Mouse (Mus musculus): ENCODE measurements around the gene Btbd35f29. TPM values are rescaled to one million over a fixed set of nuclear protein-coding genes. Genes with fewer than 3 reads are reported as not detected.

Gene Btbd35f29
- polyA plus RNA-seq (2015; fragmentation: Nextera tagmentation; extraction: Ambion mirVana): not detected in 2 replicates

DNA sequence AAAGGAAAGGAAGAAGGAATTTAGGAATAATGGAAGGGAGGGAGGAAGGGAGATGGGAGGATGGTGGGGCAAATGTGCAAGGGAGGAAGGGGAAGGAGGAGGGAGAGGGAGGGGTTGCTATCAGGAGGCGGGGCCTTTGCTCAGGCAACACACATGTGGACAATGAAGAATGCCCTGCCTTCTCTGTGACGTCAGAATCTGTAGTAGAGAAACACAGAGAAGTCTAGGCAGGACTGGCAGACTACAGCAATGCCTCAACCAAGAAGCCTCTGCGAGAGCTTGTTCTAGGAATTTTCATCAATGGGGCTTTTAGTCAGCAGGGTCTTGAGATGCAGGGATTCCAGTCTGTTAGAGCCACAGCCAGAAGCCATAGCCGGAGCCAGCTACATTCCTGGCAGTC lies at the start of gene Btbd35f29:
Btbd35f29 (plus strand) TSS at position 301 of the 400 bp plus-strand sequence.

Other genes with a start within 250 kb of the Btbd35f29 start
- gene Spin2f, start 136.2 kb downstream of the Btbd35f29 start, polyA plus RNA-seq (2015; fragmentation: Nextera tagmentation; extraction: Ambion mirVana): not detected in 2 replicates
- gene Btbd35f26, start 218.8 kb downstream of the Btbd35f29 start, polyA plus RNA-seq (2015; fragmentation: Nextera tagmentation; extraction: Ambion mirVana): not detected in 2 replicates